In the genomic region with DNA sequence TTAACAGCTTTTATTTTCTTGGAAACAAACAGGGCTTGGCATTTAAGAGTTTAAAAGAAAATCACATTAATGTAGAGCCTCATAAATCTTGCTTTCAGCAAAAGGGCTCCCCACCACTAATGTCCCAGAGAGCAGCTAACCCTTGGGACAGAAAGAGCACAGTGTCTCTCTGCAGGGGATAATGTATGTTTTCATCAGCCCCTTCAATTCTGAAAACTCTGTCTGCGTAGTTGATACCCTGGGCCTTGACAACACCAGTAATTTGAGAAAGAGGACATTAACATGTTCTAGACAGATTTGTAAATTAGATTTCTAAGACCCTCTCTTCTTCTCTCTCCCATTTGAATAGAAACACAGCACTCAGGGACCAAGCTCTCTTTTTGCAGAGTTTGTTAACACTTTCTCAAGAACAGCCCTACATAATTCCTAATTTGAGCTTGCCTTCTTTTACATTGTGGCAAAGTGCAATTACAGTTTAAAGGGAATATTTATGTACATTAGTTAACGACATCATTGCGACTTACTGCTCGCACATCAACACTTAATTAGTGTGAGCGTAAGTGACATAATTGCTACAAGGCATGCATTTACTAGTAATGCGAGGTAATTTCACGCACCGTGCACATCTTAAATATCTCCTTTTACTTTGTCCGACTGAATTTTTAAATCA, we compare ENCODE assay signal across 25 mouse cellular contexts.
DNase-seq lines count a peak whose midpoint lies in the region; ATAC-seq and TF ChIP-seq lines count a peak whose summit lies in the region.
"Had no signal": no experiment of that assay in that cellular context is flagged by ENCODE, and none has a peak within 500 bp of the region (broad histone marks: within the 10 kb centered on the region; RNA-seq: fewer than 3 reads in every experiment).

No protein-coding gene starts in this region.

- 53% methylated on average over 9 of the region's 9 CpGs for WGBS in hindbrain, embryonic 12.5 days
- WGBS in hindbrain, embryonic 10.5 days: 79% methylated on average over 9 of the region's 9 CpGs
- 11% methylated on average over 9 of the region's 9 CpGs for WGBS in forebrain, embryonic 15.5 days
- 25% methylated on average over 9 of the region's 9 CpGs for WGBS in neural tube, embryonic 14.5 days

- ATAC-seq in hindbrain, embryonic 12.5 days (ENCODE audit: low FRiP score): peak; percentile 64; the same call in 1 of the 2 replicates
- peak; percentile 72 for ATAC-seq in forebrain, embryonic 15.5 days (replicated peaks)
- ATAC-seq in neural tube, embryonic 14.5 days (ENCODE audit: low read depth): peak; percentile 56; the same call in 1 of the 2 replicates
- ATAC-seq: inflammation-experienced regulatory T-cells, adult 6 months; liver, embryonic 12.5 days; Patski had no signal

- H3K4me3 ChIP-seq in hindbrain, embryonic 12.5 days: no peak overlapping the region
- no peak overlapping the region for H3K4me3 ChIP-seq in hindbrain, embryonic 10.5 days
- H3K4me3 ChIP-seq in forebrain, embryonic 15.5 days: no peak overlapping the region
- H3K4me3 ChIP-seq in neural tube, embryonic 14.5 days (ENCODE audit: low read depth, low read length): no peak overlapping the region
- H3K4me3 ChIP-seq: heart, embryonic 15.5 days; limb, embryonic 13.5 days; liver, embryonic 12.5 days; midbrain, embryonic 13.5 days had no signal

- H3K27me3 ChIP-seq in hindbrain, embryonic 12.5 days: no peaks in the 10 kb centered on the region
- H3K27me3 ChIP-seq in hindbrain, embryonic 10.5 days (ENCODE audit: insufficient read depth, poor library complexity, severe bottlenecking): no peaks in the 10 kb centered on the region
- peaks cover 39% of the 10 kb centered on the region for H3K27me3 ChIP-seq in forebrain, embryonic 15.5 days
- no peaks in the 10 kb centered on the region for H3K27me3 ChIP-seq in neural tube, embryonic 14.5 days (ENCODE audit: control insufficient read depth, insufficient read depth, low read length)
- H3K27me3 ChIP-seq: CH12.LX; heart, embryonic 15.5 days; liver, embryonic 12.5 days; midbrain, embryonic 13.5 days had no signal

- TF ChIP-seq CTCF in brain, embryonic 14.5 days (IDR thresholded peaks at IDR 0.05; ENCODE audit: borderline replicate concordance, extremely low read depth, insufficient read depth, insufficient read length): no peak

- H3K4me2 ChIP-seq in hindbrain, embryonic 12.5 days (replicated peaks): no peak overlapping the region
- no peak overlapping the region for H3K4me2 ChIP-seq in forebrain, embryonic 15.5 days (replicated peaks)
- H3K4me2 ChIP-seq in neural tube, embryonic 14.5 days (ENCODE audit: low read depth, low read length): no peak overlapping the region
- H3K4me2 ChIP-seq: heart, embryonic 15.5 days; limb, embryonic 13.5 days; liver, embryonic 12.5 days; midbrain, embryonic 13.5 days had no signal

- H3K9ac ChIP-seq in hindbrain, embryonic 12.5 days: no peak overlapping the region
- H3K9ac ChIP-seq in forebrain, embryonic 15.5 days (replicated peaks): no peak overlapping the region
- H3K9ac ChIP-seq in neural tube, embryonic 14.5 days (replicated peaks; ENCODE audit: low read depth, low read length): no peak overlapping the region
- H3K9ac ChIP-seq: heart, embryonic 15.5 days; limb, embryonic 13.5 days; liver, embryonic 12.5 days; midbrain, embryonic 13.5 days had no signal

- H3K27ac ChIP-seq in hindbrain, embryonic 12.5 days: no peak overlapping the region
- no peak overlapping the region for H3K27ac ChIP-seq in hindbrain, embryonic 10.5 days
- no peak overlapping the region for H3K27ac ChIP-seq in forebrain, embryonic 15.5 days (replicated peaks)
- H3K27ac ChIP-seq in neural tube, embryonic 14.5 days (ENCODE audit: low read depth, low read length): no peak overlapping the region
- H3K27ac ChIP-seq: heart, embryonic 15.5 days; limb, embryonic 13.5 days; liver, embryonic 12.5 days; midbrain, embryonic 13.5 days had no signal

- no peak for TF ChIP-seq POLR2A in brain, embryonic 14.5 days (IDR thresholded peaks at IDR 0.05; ENCODE audit: borderline replicate concordance, extremely low read depth, insufficient read depth, insufficient read length, poor library complexity, severe bottlenecking)

- no peaks in the 10 kb centered on the region for H3K36me3 ChIP-seq in hindbrain, embryonic 12.5 days
- no peaks in the 10 kb centered on the region for H3K36me3 ChIP-seq in hindbrain, embryonic 10.5 days
- no peaks in the 10 kb centered on the region for H3K36me3 ChIP-seq in forebrain, embryonic 15.5 days
- no peaks in the 10 kb centered on the region for H3K36me3 ChIP-seq in neural tube, embryonic 14.5 days (ENCODE audit: control insufficient read depth, insufficient read depth, low read length)
- H3K36me3 ChIP-seq: G1E; heart, embryonic 15.5 days; limb, embryonic 13.5 days; liver, embryonic 12.5 days; midbrain, embryonic 13.5 days had no signal

- peaks cover 8% of the 10 kb centered on the region for H3K4me1 ChIP-seq in hindbrain, embryonic 12.5 days
- no peaks in the 10 kb centered on the region for H3K4me1 ChIP-seq in hindbrain, embryonic 10.5 days (replicated peaks)
- H3K4me1 ChIP-seq in forebrain, embryonic 15.5 days: peaks cover 9% of the 10 kb centered on the region
- H3K4me1 ChIP-seq in neural tube, embryonic 14.5 days (ENCODE audit: control insufficient read depth, insufficient read depth, low read length): peaks cover 14% of the 10 kb centered on the region; the same call in 1 of the 2 replicates
- H3K4me1 ChIP-seq: heart, embryonic 15.5 days; limb, embryonic 13.5 days; liver, embryonic 12.5 days had no signal

- H3K9me3 ChIP-seq in hindbrain, embryonic 12.5 days (replicated peaks): no peaks in the 10 kb centered on the region
- no peaks in the 10 kb centered on the region for H3K9me3 ChIP-seq in hindbrain, embryonic 10.5 days
- H3K9me3 ChIP-seq in forebrain, embryonic 15.5 days: no peaks in the 10 kb centered on the region
- H3K9me3 ChIP-seq in neural tube, embryonic 14.5 days (ENCODE audit: control insufficient read depth, low read length): no peaks in the 10 kb centered on the region
- H3K9me3 ChIP-seq: G1E; heart, embryonic 15.5 days; limb, embryonic 13.5 days; liver, embryonic 12.5 days; midbrain, embryonic 13.5 days had no signal

- no peak for DNase-seq in hindbrain, embryonic 10.5 days (ENCODE audit: low spot score)
- peak; percentile 86 for DNase-seq in brain, embryonic 14.5 days (ENCODE audit: low read depth)
- no peak for DNase-seq in B cell, adult 2 months
- DNase-seq in c-Kit-positive CD71-positive TER-119-positive erythroid progenitor cells, embryonic 14.5 days (ENCODE audit: low spot score): no peak
- DNase-seq: adrenal gland, adult 2 months; cerebellum, adult 2 months; cerebellum, postnatal 36 days; heart, postnatal 36 days; kidney, adult 18-20 months; kidney, postnatal 4 days; lung, adult 18-20 months; lung, postnatal 10 days; right cerebral cortex, postnatal 25 days; spleen, adult 18-20 months had no signal
